Mouse (Mus musculus) megakaryocyte, adult 5-6 weeks (primary cell): Measurements from ENCODE around the gene Lmbrd2. TPM values are rescaled to one million over a fixed set of nuclear protein-coding genes. Genes with fewer than 3 reads are reported as not detected.

Experiments used
- total RNA-seq, 2 experiments: library from RNA; stranded (forward) in 1 of 2; stranded (reverse) in 1 of 2; fragments of 153-499, 151-499 nt in 1 of 2; fragments of 221-1000, 200-1000 nt in 1 of 2; gene quantifications; 2 replicates each; pipeline versions ENCODE4 v1.2.3 to v1.2.4; 2015 to 2017

The Lmbrd2 gene
- total RNA-seq, 2 experiments from 2014 or later: 11.2 to 17.3 TPM

Other genes starting within 250 kb of the Lmbrd2 start
- not detected in 2 replicates for gene Ranbp3l, start 172.6 kb upstream of the Lmbrd2 start, total RNA-seq (2015)
- gene Ranbp3l, start 172.6 kb upstream of the Lmbrd2 start, total RNA-seq (2017): not detected in 2 replicates
- gene Nadk2, start 69.3 kb upstream of the Lmbrd2 start, total RNA-seq (2015): 25.7 and 32.3 TPM in 2 replicates
- gene Nadk2, start 69.3 kb upstream of the Lmbrd2 start, total RNA-seq (2017): 30.0 and 31.3 TPM in 2 replicates
- gene Skp2, start 14.9 kb downstream of the Lmbrd2 start, total RNA-seq (2015): 17.1 and 17.5 TPM in 2 replicates
- gene Skp2, start 14.9 kb downstream of the Lmbrd2 start, total RNA-seq (2017): 16.4 and 17.7 TPM in 2 replicates
- gene Ugt3a1, start 136.3 kb downstream of the Lmbrd2 start, total RNA-seq (2015): not detected in 2 replicates
- gene Ugt3a1, start 136.3 kb downstream of the Lmbrd2 start, total RNA-seq (2017): not detected in 2 replicates
- not detected in 2 replicates for gene Ugt3a2, start 195.0 kb downstream of the Lmbrd2 start, total RNA-seq (2015)
- gene Ugt3a2, start 195.0 kb downstream of the Lmbrd2 start, total RNA-seq (2017): not detected in 2 replicates